25 mouse cellular contexts compared by ENCODE assay signal in the genomic region with DNA sequence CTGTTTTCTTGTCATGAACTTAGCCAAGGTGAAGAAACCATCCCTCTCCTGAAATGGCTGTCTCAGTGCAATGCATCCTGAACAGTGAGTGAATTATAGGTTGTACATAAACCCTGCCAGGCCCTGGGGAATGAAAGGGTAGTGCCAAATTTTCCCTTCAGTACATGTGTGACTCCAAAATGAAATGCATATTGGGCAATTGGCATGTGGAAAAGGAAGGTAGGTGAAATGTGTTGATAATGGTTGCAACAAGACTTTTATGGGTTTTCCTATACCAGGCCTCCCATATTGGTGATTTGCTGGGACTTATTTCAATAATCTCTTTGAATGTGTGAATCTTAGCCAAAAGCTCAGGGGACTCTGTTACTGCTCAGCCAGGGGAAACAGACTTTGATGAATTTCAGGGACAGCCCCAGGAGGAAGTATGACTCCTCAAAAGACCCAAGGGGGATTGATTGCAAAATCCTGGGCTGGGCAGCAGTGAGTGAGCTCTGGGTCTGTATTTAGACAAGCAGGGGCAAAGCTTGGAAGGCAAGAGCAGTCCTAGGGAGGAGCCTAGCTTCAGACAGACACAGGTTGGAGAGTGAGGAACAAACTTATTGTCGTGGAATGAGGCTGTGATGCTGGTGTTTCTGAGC. TPM values are rescaled to one million over a fixed set of nuclear protein-coding genes. Genes with fewer than 3 reads are reported as not detected.
DNase-seq lines count a peak whose midpoint lies in the region; ATAC-seq and TF ChIP-seq lines count a peak whose summit lies in the region.
"Had no signal": no experiment of that assay in that cellular context is flagged by ENCODE, and none has a peak within 500 bp of the region (broad histone marks: within the 10 kb centered on the region; RNA-seq: fewer than 3 reads in every experiment).

No protein-coding gene starts in this region.

- in situ Hi-C loops in CH12.LX (cut with MboI; ENCODE audit: low pct_ligation_motif_present, low pct_unique_long_range_greater_than_20kb, low sequenced_read_pairs): no loop called here

- H3K4me3 ChIP-seq in CH12.LX (replicated peaks in 1 of 3; ENCODE audit: low read depth in 2 of 3, low read length in 2 of 3, poor library complexity in 1 of 3): peak overlapping the region in 1 of 3 experiments; percentile 2
- H3K4me3 ChIP-seq in stomach, postnatal 0 days (ENCODE audit: low read depth, low read length): no peak overlapping the region
- H3K4me3 ChIP-seq: heart, embryonic 10.5 days; hindbrain, embryonic 10.5 days; limb, embryonic 15.5 days; neural tube, embryonic 13.5 days had no signal

- no peaks in the 10 kb centered on the region for H3K79me2 ChIP-seq in CH12.LX (replicated peaks; ENCODE audit: control insufficient read depth, extremely low read depth, insufficient read depth, poor library complexity, severe bottlenecking)

- DNase-seq in gastrocnemius, adult 18-20 months (ENCODE audit: low spot score): peak; percentile 2
- no peak for DNase-seq in gastrocnemius, postnatal 4 days (ENCODE audit: low spot score in 2 of 2)
- peak; percentile 86 for DNase-seq in CH12.LX (ENCODE audit: extremely low read depth)
- peak; percentile 100 for DNase-seq in fat pad, adult 2 months (ENCODE audit: extremely low read depth, low read depth, low spot score)
- no peak for DNase-seq in stomach, postnatal 0 days (ENCODE audit: low spot score)
- DNase-seq in cerebellum, postnatal 4 days (ENCODE audit: low spot score in 2 of 2): no peak
- DNase-seq: cerebellum, adult 2 months; cerebellum, postnatal 36 days; forebrain, postnatal 0 days; gastrocnemius, postnatal 25 days; kidney, adult 11 months; left cerebral cortex, postnatal 4 days; lung, embryonic 14.5 days; midbrain, embryonic 14.5 days; retina, postnatal 1 day; thymus, postnatal 25 days had no signal

- H3K9me3 ChIP-seq in CH12.LX (replicated peaks; ENCODE audit: low read length): no peaks in the 10 kb centered on the region
- no peaks in the 10 kb centered on the region for H3K9me3 ChIP-seq in stomach, postnatal 0 days (ENCODE audit: control insufficient read depth, low read length)
- H3K9me3 ChIP-seq: heart, embryonic 10.5 days; hindbrain, embryonic 10.5 days; limb, embryonic 15.5 days; neural tube, embryonic 13.5 days had no signal

- TF ChIP-seq CTCF in CH12.LX (conservative IDR thresholded peaks at IDR 0.05 in 1 of 2, IDR thresholded peaks at IDR 0.05 in 1 of 2; ENCODE audit: low read depth in 2 of 2, low read length in 2 of 2): no peak
- no peak for TF ChIP-seq CTCF in stomach, postnatal 0 days (IDR thresholded peaks at IDR 0.05; ENCODE audit: low read depth)

- TF ChIP-seq RAD21 in CH12.LX (IDR thresholded peaks at IDR 0.05; ENCODE audit: low read depth, low read length): no peak; the same call in 1 of the 2 replicates

- ATAC-seq in stomach, postnatal 0 days (ENCODE audit: low FRiP score, low TSS enrichment): no peak
- ATAC-seq in monocyte, adult 5-6 weeks (replicated peaks; ENCODE audit: insufficient number of reproducible peaks, low FRiP score, low TSS enrichment, poor library complexity, severe bottlenecking): no peak
- ATAC-seq: CD4-positive, CD25-positive, alpha-beta regulatory T cell, adult 4 months; forebrain, postnatal 0 days had no signal

- TF ChIP-seq EP300 in CH12.LX (IDR thresholded peaks at IDR 0.05; ENCODE audit: low read length): peak; percentile 81
- no peak for TF ChIP-seq EP300 in stomach, postnatal 0 days (optimal IDR thresholded peaks at IDR 0.05)

- no peaks in the 10 kb centered on the region for H3K36me3 ChIP-seq in CH12.LX (replicated peaks in 1 of 2; ENCODE audit: control insufficient read depth in 1 of 2, insufficient read depth in 1 of 2, low read length in 1 of 2)
- H3K36me3 ChIP-seq in stomach, postnatal 0 days (ENCODE audit: control insufficient read depth, insufficient read depth, low read length): no peaks in the 10 kb centered on the region
- H3K36me3 ChIP-seq: heart, embryonic 10.5 days; hindbrain, embryonic 10.5 days; limb, embryonic 15.5 days; neural tube, embryonic 13.5 days had no signal

- no peak for TF ChIP-seq POLR2A in CH12.LX (IDR thresholded peaks at IDR 0.05; ENCODE audit: low read depth, low read length)

- 0 out of 2 replicates have a peak overlapping the region, but pooled peaks have one; percentile 7 for H3K9ac ChIP-seq in CH12.LX (ENCODE audit: insufficient read depth, low read depth)
- no peak overlapping the region for H3K9ac ChIP-seq in stomach, postnatal 0 days (ENCODE audit: low read length)
- H3K9ac ChIP-seq: forebrain, postnatal 0 days; limb, embryonic 15.5 days; liver, embryonic 14.5 days; lung, embryonic 14.5 days; neural tube, embryonic 13.5 days had no signal

- H3K27ac ChIP-seq in CH12.LX (ENCODE audit: insufficient read depth, low read depth): peak overlapping the region; percentile 50
- peak overlapping the region; percentile 13 for H3K27ac ChIP-seq in stomach, postnatal 0 days (replicated peaks)
- H3K27ac ChIP-seq: heart, embryonic 10.5 days; hindbrain, embryonic 10.5 days; kidney, postnatal 0 days; limb, embryonic 15.5 days; liver, embryonic 14.5 days; neural tube, embryonic 13.5 days had no signal

- H3K4me1 ChIP-seq in CH12.LX (ENCODE audit: control insufficient read depth in 1 of 2, insufficient read depth in 2 of 2): peaks cover 14 to 31% of the 10 kb centered on the region in 2 experiments
- H3K4me1 ChIP-seq in stomach, postnatal 0 days (replicated peaks; ENCODE audit: control insufficient read depth, insufficient read depth): no peaks in the 10 kb centered on the region
- H3K4me1 ChIP-seq: heart, embryonic 10.5 days; hindbrain, embryonic 10.5 days; limb, embryonic 15.5 days; neural tube, embryonic 13.5 days had no signal

- H3K27me3 ChIP-seq in CH12.LX (replicated peaks): no peaks in the 10 kb centered on the region
- H3K27me3 ChIP-seq in stomach, postnatal 0 days (ENCODE audit: control insufficient read depth, insufficient read depth, low read length): no peaks in the 10 kb centered on the region
- H3K27me3 ChIP-seq: limb, embryonic 15.5 days; neural tube, embryonic 13.5 days had no signal

- peak overlapping the region; percentile 5 for H3K4me2 ChIP-seq in CH12.LX (ENCODE audit: insufficient read depth, low read depth, poor library complexity, severe bottlenecking)
- no peak overlapping the region for H3K4me2 ChIP-seq in stomach, postnatal 0 days (replicated peaks; ENCODE audit: low read depth)
- H3K4me2 ChIP-seq: limb, embryonic 15.5 days; lung, embryonic 14.5 days; neural tube, embryonic 13.5 days had no signal

- dilution Hi-C loops in CH12.LX (cut with MboI; ENCODE audit: extremely low pct_ligation_motif_present, extremely low pct_unique_long_range_greater_than_20kb, low sequenced_read_pairs): no loop called here

- WGBS in stomach, postnatal 0 days: 63% methylated on average over 1 of the region's 1 CpGs

TF ChIP-seq in CH12.LX, 34 proteins besides CTCF, POLR2A, EP300 and RAD21 (continues in another document):
- TF ChIP-seq UBTF (IDR thresholded peaks at IDR 0.05; ENCODE audit: low read depth, low read length) (no peak), MEF2A (IDR thresholded peaks at IDR 0.05; ENCODE audit: borderline replicate concordance, low read depth, low read length) (no peak; the same call in 1 of the 2 replicates), MAZ (IDR thresholded peaks at IDR 0.05; ENCODE audit: low read depth, low read length) (0 out of 2 replicates have a peak, but pooled peaks have one; percentile 59), BHLHE40 (IDR thresholded peaks at IDR 0.05; ENCODE audit: low read depth, low read length) (peak; percentile 38; the same call in 1 of the 2 replicates), ZKSCAN1 (IDR thresholded peaks at IDR 0.05; ENCODE audit: borderline replicate concordance, low read depth, low read length) (no peak), MYC (IDR thresholded peaks at IDR 0.05; ENCODE audit: low read depth, low read length) (0 out of 2 replicates have a peak, but pooled peaks have one; percentile 33), USF2 (conservative IDR thresholded peaks at IDR 0.05; ENCODE audit: low read depth, low read length) (no peak), HCFC1 (IDR thresholded peaks at IDR 0.05; ENCODE audit: low read depth, low read length) (no peak), MAFK (IDR thresholded peaks at IDR 0.05; ENCODE audit: insufficient replicate concordance, low read length) (0 out of 2 replicates have a peak, but pooled peaks have one; percentile 20), RCOR1 (conservative IDR thresholded peaks at IDR 0.05; ENCODE audit: low read depth, low read length) (peak; percentile 49; the same call in 1 of the 2 replicates), JUN (IDR thresholded peaks at IDR 0.05; ENCODE audit: insufficient read depth, low read depth, low read length) (no peak), ZMIZ1 (IDR thresholded peaks at IDR 0.05; ENCODE audit: low read depth, low read length) (peak; percentile 38; the same call in 1 of the 2 replicates), USF1 (IDR thresholded peaks at IDR 0.05; ENCODE audit: low read depth, low read length) (no peak), PAX5 (IDR thresholded peaks at IDR 0.05; ENCODE audit: low read length) (no peak), ETS1 (conservative IDR thresholded peaks at IDR 0.05; ENCODE audit: low read depth, low read length) (peak; percentile 75), ZC3H11A (IDR thresholded peaks at IDR 0.05; ENCODE audit: low read depth, low read length) (no peak), CHD1 (IDR thresholded peaks at IDR 0.05; ENCODE audit: low read depth, low read length) (no peak), ELF1 (IDR thresholded peaks at IDR 0.05; ENCODE audit: low read depth, low read length) (0 out of 2 replicates have a peak, but pooled peaks have one; percentile 15), ZNF384 (IDR thresholded peaks at IDR 0.05; ENCODE audit: low read depth, low read length) (no peak), CHD2 (IDR thresholded peaks at IDR 0.05; ENCODE audit: low read length) (peak; percentile 31; the same call in 1 of the 2 replicates), GABPA (IDR thresholded peaks at IDR 0.05; ENCODE audit: insufficient replicate concordance, low read depth, low read length) (no peak), SMC3 (IDR thresholded peaks at IDR 0.05; ENCODE audit: low read depth, low read length) (no peak; the same call in 1 of the 2 replicates), SIN3A (IDR thresholded peaks at IDR 0.05; ENCODE audit: low read length) (0 out of 2 replicates have a peak, but pooled peaks have one; percentile 32), E2F4 (IDR thresholded peaks at IDR 0.05; ENCODE audit: insufficient replicate concordance, low read depth, low read length) (no peak), NELFE (IDR thresholded peaks at IDR 0.05; ENCODE audit: low read depth, low read length) (no peak)

RNA-seq across cellular contexts. Expression of gene Trp63, which starts 59.5 kb away (rescaled TPM):
- 10 to 100 TPM; 10.2 to 12.4 TPM for total RNA-seq in gastrocnemius, adult 18-20 months (2021)
- total RNA-seq in gastrocnemius, postnatal 4 days (2021): 10 to 100 TPM; 10.6 to 11.2 TPM
- total RNA-seq in CH12.LX (2012; rRNA removed) (7.8 and 10.5 TPM in 2 replicates), CH12.LX (2014; rRNA removed) (18.1 and 20.6 TPM in 2 replicates)
- polyA plus RNA-seq in CH12.LX (2012; ENCODE audit: insufficient read length, low read depth): 24.4 and 28.0 TPM in 2 replicates
- polyA plus RNA-seq in stomach, postnatal 0 days (2015; fragmentation: Nextera tagmentation; extraction: Ambion mirVana): 21.6 and 24.5 TPM in 2 replicates
- not detected in 3 replicates for total RNA-seq in monocyte, adult 5-6 weeks (2017)
- total RNA-seq: megakaryocyte-erythroid progenitor cell, adult 5-6 weeks had no signal
- polyA plus RNA-seq: CD4-positive, CD25-positive, alpha-beta regulatory T cell, adult 4 months had no signal

Comparison
In these comparisons a context has a peak if more than half of its experiments do, and no peak if none do; other contexts are left out.
1. DNase-seq: peak in gastrocnemius, adult 18-20 months (single experiment), CH12.LX (single experiment) and fat pad, adult 2 months (single experiment); none in gastrocnemius, postnatal 4 days (0 of 2), stomach, postnatal 0 days (single experiment) and cerebellum, postnatal 4 days (0 of 2).